9 mouse cellular contexts compared by ENCODE assay signal in genomic region chr5:140264825-140265575, GRCm38 (mm10). TPM values are rescaled to one million over a fixed set of nuclear protein-coding genes. Genes with fewer than 3 reads are reported as not detected.
DNase-seq lines count a peak whose midpoint lies in the region; ATAC-seq and TF ChIP-seq lines count a peak whose summit lies in the region.
"Had no signal": no experiment of that assay in that cellular context is flagged by ENCODE, and none has a peak within 500 bp of the region (broad histone marks: within the 10 kb centered on the region; RNA-seq: fewer than 3 reads in every experiment).

No protein-coding gene starts in this region.

- 72% methylated on average over 5 of the region's 5 CpGs for WGBS in lung, embryonic 14.5 days
- WGBS in lung, adult 2 months: 76% methylated on average over 5 of the region's 5 CpGs
- WGBS in heart, embryonic 13.5 days: 63% methylated on average over 5 of the region's 5 CpGs

- ATAC-seq in lung, embryonic 14.5 days (ENCODE audit: insufficient read depth): peak; percentile 44; the same call in 1 of the 2 replicates
- ATAC-seq in heart, embryonic 13.5 days (ENCODE audit: extremely low read depth, insufficient number of reproducible peaks, low FRiP score, low TSS enrichment): no peak

- H3K4me1 ChIP-seq in lung, embryonic 14.5 days (ENCODE audit: insufficient read depth): no peaks in the 10 kb centered on the region
- H3K4me1 ChIP-seq in lung, adult 2 months (ENCODE audit: control insufficient read depth, insufficient read depth, low read length): peaks cover 4% of the 10 kb centered on the region; the same call in 1 of the 2 replicates
- H3K4me1 ChIP-seq in heart, embryonic 13.5 days: peaks cover 23% of the 10 kb centered on the region

- no peak overlapping the region for H3K9ac ChIP-seq in lung, embryonic 14.5 days
- peak overlapping the region; percentile 45; the same call in 1 of the 2 replicates for H3K9ac ChIP-seq in heart, embryonic 13.5 days
- H3K9ac ChIP-seq: liver, embryonic 13.5 days had no signal

- H3K27me3 ChIP-seq in lung, embryonic 14.5 days (ENCODE audit: insufficient read depth, low read length): no peaks in the 10 kb centered on the region
- peaks cover 57% of the 10 kb centered on the region for H3K27me3 ChIP-seq in heart, embryonic 13.5 days (replicated peaks)
- H3K27me3 ChIP-seq: liver, embryonic 13.5 days had no signal

- no peak for TF ChIP-seq CTCF in lung, embryonic 14.5 days (IDR thresholded peaks at IDR 0.05; ENCODE audit: low read depth)
- TF ChIP-seq CTCF in lung, adult 2 months (IDR thresholded peaks at IDR 0.05; ENCODE audit: insufficient read depth, low read length): no peak

- TF ChIP-seq POLR2A in lung, adult 2 months (IDR thresholded peaks at IDR 0.05; ENCODE audit: borderline replicate concordance, extremely low read depth, low read depth, low read length): no peak

- H3K27ac ChIP-seq in lung, embryonic 14.5 days (ENCODE audit: low read depth): no peak overlapping the region
- peak overlapping the region; percentile 40; the same call in 1 of the 2 replicates for H3K27ac ChIP-seq in heart, embryonic 13.5 days (replicated peaks)
- H3K27ac ChIP-seq: liver, embryonic 13.5 days had no signal

- DNase-seq in lung, embryonic 14.5 days: peak; percentile 15
- no peak for DNase-seq in lung, adult 2 months
- peak; percentile 36 to 70 for DNase-seq in kidney, postnatal 25 days
- peak; percentile 20 for DNase-seq in naive thymus-derived CD4-positive, alpha-beta T cell, adult 2 months (ENCODE audit: low read depth)
- DNase-seq in urinary bladder, adult 18-20 months (ENCODE audit: low spot score in 2 of 2): no peak
- no peak for DNase-seq in adrenal gland, postnatal 4 days (ENCODE audit: low spot score in 2 of 2)
- no peak for DNase-seq in right cerebral cortex, postnatal 25 days
- DNase-seq: liver, embryonic 13.5 days had no signal

- H3K9me3 ChIP-seq in lung, embryonic 14.5 days (ENCODE audit: low read depth, low read length): no peaks in the 10 kb centered on the region
- no peaks in the 10 kb centered on the region for H3K9me3 ChIP-seq in heart, embryonic 13.5 days
- H3K9me3 ChIP-seq: liver, embryonic 13.5 days had no signal

- H3K4me3 ChIP-seq in lung, embryonic 14.5 days (ENCODE audit: low read depth, low read length): no peak overlapping the region
- H3K4me3 ChIP-seq in lung, adult 2 months (replicated peaks; ENCODE audit: extremely low read depth, low read depth, low read length): no peak overlapping the region
- no peak overlapping the region for H3K4me3 ChIP-seq in heart, embryonic 13.5 days
- H3K4me3 ChIP-seq: liver, embryonic 13.5 days had no signal

- H3K4me2 ChIP-seq in lung, embryonic 14.5 days: no peak overlapping the region
- peak overlapping the region; percentile 55 for H3K4me2 ChIP-seq in heart, embryonic 13.5 days
- H3K4me2 ChIP-seq: liver, embryonic 13.5 days had no signal

- 0 out of 2 replicates have a peak, but pooled peaks cover 13% of the 10 kb centered on the region for H3K36me3 ChIP-seq in lung, embryonic 14.5 days (ENCODE audit: insufficient read depth)
- H3K36me3 ChIP-seq in heart, embryonic 13.5 days: peaks cover 16% of the 10 kb centered on the region

RNA-seq across cellular contexts. Expression of gene Mad1l1, which starts 56.4 kb away (rescaled TPM):
- 52.6 and 61.6 TPM in 2 replicates for polyA plus RNA-seq in lung, embryonic 14.5 days (2014; fragmentation: Nextera tagmentation; extraction: Ambion mirVana)
- 18.9 and 21.6 TPM in 2 replicates for polyA plus RNA-seq in lung, adult 2 months (2012; rRNA removed)
- 25.2 and 26.1 TPM in 2 replicates for polyA plus RNA-seq in heart, embryonic 13.5 days (2015; fragmentation: Nextera tagmentation; extraction: Ambion mirVana)
- 10 to 100 TPM; 24.2 to 34.4 TPM for total RNA-seq in adrenal gland, postnatal 4 days (2021)

RNA-seq across cellular contexts. Expression of gene Nudt1, which starts 56.5 kb away (rescaled TPM):
- polyA plus RNA-seq in lung, embryonic 14.5 days (2014; fragmentation: Nextera tagmentation; extraction: Ambion mirVana): 44.2 and 47.5 TPM in 2 replicates
- 6.2 and 7.9 TPM in 2 replicates for polyA plus RNA-seq in lung, adult 2 months (2012; rRNA removed)
- polyA plus RNA-seq in heart, embryonic 13.5 days (2015; fragmentation: Nextera tagmentation; extraction: Ambion mirVana): 28.2 and 31.3 TPM in 2 replicates
- total RNA-seq in adrenal gland, postnatal 4 days (2021): 10 to 100 TPM; 20.5 to 21.2 TPM

Comparison
In these comparisons a context has a peak if more than half of its experiments do, and no peak if none do; other contexts are left out.
1. DNase-seq: peak in lung, embryonic 14.5 days (single experiment), kidney, postnatal 25 days (2 of 2) and naive thymus-derived CD4-positive, alpha-beta T cell, adult 2 months (single experiment); none in lung, adult 2 months (single experiment), urinary bladder, adult 18-20 months (0 of 2), adrenal gland, postnatal 4 days (0 of 2) and right cerebral cortex, postnatal 25 days (single experiment).